Mouse (Mus musculus): ENCODE measurements around the gene Myh11.

GRCm38 (mm10) chr16:14312914-14313313 is 21.7 kb upstream of the Myh11 start:
- TF ChIP-seq CTCF (IDR thresholded peaks at IDR 0.05; ENCODE audit: low read depth) (no peak), EP300 (IDR thresholded peaks at IDR 0.05; ENCODE audit: low read depth) (no peak)
